Mouse (Mus musculus): ENCODE data around the gene Gm10309. TPM values are rescaled to one million over a fixed set of nuclear protein-coding genes. Genes with fewer than 3 reads are reported as not detected.
"Not testable (repeated sequence)": the region's sequence is repeated elsewhere in the genome, so short reads cannot be mapped to it uniquely, and the experiment has no call there.

Gene Gm10309
- polyA plus RNA-seq, 1 experiment from 2014 or later = 0.50 TPM

DNA sequence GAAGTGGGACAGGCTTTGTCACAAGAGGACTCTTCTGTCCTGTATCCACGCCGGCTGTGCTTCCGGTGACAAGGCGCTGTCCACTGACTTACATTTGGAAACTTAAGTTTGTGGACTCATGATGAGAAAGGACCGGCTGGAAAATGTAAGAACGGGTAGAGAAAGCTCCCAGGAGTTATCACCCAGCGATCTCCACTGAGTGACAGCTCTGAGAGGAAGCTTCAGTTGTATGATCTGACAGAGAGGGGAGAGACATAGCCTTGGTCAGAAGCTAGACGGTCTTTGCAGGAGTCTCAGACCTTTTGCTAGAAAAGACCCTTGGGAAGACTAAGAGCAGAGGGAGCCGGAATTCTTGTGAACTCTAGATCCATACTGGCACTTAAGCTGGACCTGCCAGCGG is 15.2 kb downstream of the Gm10309 start:
- no peak overlapping the region for H3K9ac ChIP-seq
- H3K36me3 ChIP-seq = no peaks in the 10 kb centered on the region
- no peaks in the 10 kb centered on the region for H3K9me3 ChIP-seq (replicated peaks)
- WGBS = 90% methylated on average over 10 of the region's 10 CpGs
- H3K27ac ChIP-seq = no peak overlapping the region
- no peak overlapping the region for H3K4me3 ChIP-seq
- H3K4me1 ChIP-seq = no peaks in the 10 kb centered on the region
- ATAC-seq (ENCODE audit: low FRiP score) = no peak
- H3K27me3 ChIP-seq = no peaks in the 10 kb centered on the region
- H3K4me2 ChIP-seq (replicated peaks) = no peak overlapping the region

- Histone ChIP-seq H3K27me3 (no peaks in the 10 kb centered on the region), H3K4me1 (no peaks in the 10 kb centered on the region), H3K9ac (no peak overlapping the region), H3K27ac (no peak overlapping the region), H3K4me2 (replicated peaks) (no peak overlapping the region), H3K4me3 (no peak overlapping the region), H3K9me3 (replicated peaks) (no peaks in the 10 kb centered on the region), H3K36me3 (no peaks in the 10 kb centered on the region)
- WGBS = 83% methylated on average over 3 of the region's 3 CpGs
- ATAC-seq (ENCODE audit: low FRiP score) = no peak
Measured at GRCm38 (mm10) chr17:86487450-86487849, 17.6 kb downstream of the Gm10309 start.

DNA sequence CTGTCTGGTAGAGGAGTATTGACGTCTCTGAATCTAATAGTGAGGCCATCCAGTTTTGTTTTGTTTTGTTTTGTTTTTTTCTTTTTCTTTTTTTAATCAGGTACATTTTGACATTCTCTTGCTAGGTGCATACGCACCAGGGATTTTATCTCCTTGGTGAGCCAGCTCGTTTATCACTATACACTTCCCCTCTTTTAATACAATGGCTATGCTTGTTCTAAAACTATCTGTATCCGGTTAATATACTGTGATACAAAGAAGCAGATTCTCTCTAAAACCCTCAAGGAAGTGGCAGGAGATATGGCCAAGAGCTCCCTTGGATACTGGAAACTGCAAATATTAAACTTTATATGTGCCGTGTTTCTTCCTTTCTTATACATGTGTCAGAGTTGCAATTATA is 18.4 kb downstream of the Gm10309 start:
- no peaks in the 10 kb centered on the region for H3K9me3 ChIP-seq (replicated peaks)
- no peak overlapping the region for H3K27ac ChIP-seq
- no peak overlapping the region for H3K4me3 ChIP-seq
- ATAC-seq (ENCODE audit: low FRiP score) = no peak
- H3K4me2 ChIP-seq (replicated peaks) = no peak overlapping the region
- no peaks in the 10 kb centered on the region for H3K36me3 ChIP-seq
- 89% methylated on average over 5 of the region's 5 CpGs for WGBS
- no peaks in the 10 kb centered on the region for H3K27me3 ChIP-seq
- H3K9ac ChIP-seq = no peak overlapping the region
- H3K4me1 ChIP-seq = no peaks in the 10 kb centered on the region

DNA sequence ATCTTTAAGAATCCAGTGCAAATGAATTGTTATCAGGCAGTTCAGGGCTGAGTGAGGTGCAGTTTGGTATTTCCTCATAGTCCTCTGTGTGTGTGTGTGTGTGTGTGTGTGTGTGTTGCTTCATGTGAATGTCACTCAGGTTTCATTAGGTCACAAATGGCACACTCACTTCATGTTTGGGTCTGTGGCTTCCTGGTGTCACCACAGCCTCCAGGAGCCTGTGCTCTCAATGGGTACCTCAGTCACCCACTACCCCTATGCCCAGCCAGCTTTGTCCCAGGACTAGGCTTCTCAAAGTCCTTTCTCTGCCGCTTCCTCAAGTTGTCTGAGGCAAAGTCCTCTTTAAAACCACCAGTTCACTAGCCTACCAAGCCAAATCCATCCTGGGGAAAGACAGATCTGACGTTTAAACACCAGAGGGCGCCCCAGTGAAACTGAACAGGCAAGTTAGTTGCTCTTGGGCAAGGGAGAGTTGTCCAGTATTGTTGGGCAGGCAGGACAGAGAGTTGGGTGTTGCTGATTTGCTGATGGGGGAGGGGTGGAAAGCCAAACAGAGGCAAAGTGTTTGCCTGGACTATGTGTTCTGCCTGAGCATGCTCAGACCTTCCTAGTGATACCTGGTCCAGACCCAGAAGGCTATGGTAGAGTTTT is 20.8 kb downstream of the Gm10309 start:
- no peak overlapping the region for H3K4me2 ChIP-seq (replicated peaks)
- H3K36me3 ChIP-seq = no peaks in the 10 kb centered on the region
- H3K4me1 ChIP-seq = no peaks in the 10 kb centered on the region; the same call in 1 of the 2 replicates
- H3K27ac ChIP-seq = no peak overlapping the region
- no peak overlapping the region for H3K4me3 ChIP-seq
- ATAC-seq (ENCODE audit: low FRiP score) = no peak
- no peaks in the 10 kb centered on the region for H3K9me3 ChIP-seq (replicated peaks)
- 12% methylated on average over 3 of the region's 3 CpGs for WGBS
- no peak overlapping the region for H3K9ac ChIP-seq
- no peaks in the 10 kb centered on the region for H3K27me3 ChIP-seq

- H3K9me3 ChIP-seq (replicated peaks) = no peaks in the 10 kb centered on the region
- no peak overlapping the region for H3K9ac ChIP-seq
- H3K27me3 ChIP-seq = no peaks in the 10 kb centered on the region
Measured at GRCm38 (mm10) chr17:86482675-86483074, 22.4 kb downstream of the Gm10309 start.

GRCm38 (mm10) chr17:86479406-86479805 is 25.6 kb downstream of the Gm10309 start:
- 80% methylated on average over 10 of the region's 10 CpGs for WGBS

More at GRCm38 (mm10) chr17:86482675-86483074, 22.4 kb downstream of the Gm10309 start:
- H3K4me3 ChIP-seq = no peak overlapping the region
- ATAC-seq (ENCODE audit: low FRiP score) = no peak
- no peaks in the 10 kb centered on the region for H3K36me3 ChIP-seq
- no peak overlapping the region for H3K27ac ChIP-seq
- H3K4me2 ChIP-seq (replicated peaks) = no peak overlapping the region
- WGBS = 91% methylated on average over 10 of the region's 10 CpGs
- H3K4me1 ChIP-seq = no peaks in the 10 kb centered on the region; the same call in 1 of the 2 replicates

GRCm38 (mm10) chr17:86477401-86477800 is 27.6 kb downstream of the Gm10309 start:
- not testable (repeated sequence) for ATAC-seq (ENCODE audit: low FRiP score)

More at GRCm38 (mm10) chr17:86479406-86479805, 25.6 kb downstream of the Gm10309 start:
- Histone ChIP-seq H3K9ac (no peak overlapping the region), H3K4me2 (replicated peaks) (no peak overlapping the region), H3K4me3 (no peak overlapping the region), H3K9me3 (replicated peaks) (no peaks in the 10 kb centered on the region), H3K27ac (no peak overlapping the region), H3K36me3 (no peaks in the 10 kb centered on the region), H3K4me1 (no peaks in the 10 kb centered on the region; the same call in 1 of the 2 replicates), H3K27me3 (no peaks in the 10 kb centered on the region)
- ATAC-seq (ENCODE audit: low FRiP score) = no peak

GRCm38 (mm10) chr17:86476674-86477073 is 28.4 kb downstream of the Gm10309 start:
- WGBS = 88% methylated on average over 10 of the region's 10 CpGs
- Histone ChIP-seq H3K9me3 (replicated peaks) (no peaks in the 10 kb centered on the region), H3K9ac (no peak overlapping the region), H3K4me3 (no peak overlapping the region), H3K4me2 (replicated peaks) (no peak overlapping the region), H3K27ac (no peak overlapping the region), H3K36me3 (no peaks in the 10 kb centered on the region), H3K27me3 (no peaks in the 10 kb centered on the region), H3K4me1 (no peaks in the 10 kb centered on the region; the same call in 1 of the 2 replicates)
- no peak for ATAC-seq (ENCODE audit: low FRiP score)

More at GRCm38 (mm10) chr17:86477401-86477800, 27.6 kb downstream of the Gm10309 start:
- H3K4me2 ChIP-seq (replicated peaks); H3K4me3 ChIP-seq; H3K9ac ChIP-seq; H3K9me3 ChIP-seq (replicated peaks); H3K27ac ChIP-seq; H3K4me1 ChIP-seq; H3K27me3 ChIP-seq; H3K36me3 ChIP-seq: not testable (repeated sequence)

DNA sequence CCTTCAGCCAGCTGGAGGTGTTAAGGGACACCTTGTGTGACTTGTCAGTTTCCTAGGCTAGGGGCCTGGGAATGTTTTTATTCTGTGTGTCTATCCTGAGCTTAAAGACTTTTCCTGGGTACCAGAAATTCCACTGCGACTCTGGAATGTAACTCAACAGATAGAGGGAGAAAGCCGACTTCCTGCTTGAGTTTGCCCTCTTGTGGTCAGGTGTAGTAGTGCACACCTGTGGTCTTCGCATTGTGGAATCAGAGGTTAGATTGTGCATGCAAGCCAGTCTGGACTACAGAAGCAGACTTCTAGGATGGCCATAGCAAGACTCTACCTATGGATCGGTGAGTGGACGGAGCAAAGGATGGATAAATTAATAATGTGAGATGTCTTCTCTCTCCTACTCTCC is 33.3 kb downstream of the Gm10309 start:
- no peaks in the 10 kb centered on the region for H3K36me3 ChIP-seq
- peaks cover 23% of the 10 kb centered on the region for H3K4me1 ChIP-seq
- H3K27ac ChIP-seq = no peak overlapping the region
- no peaks in the 10 kb centered on the region for H3K27me3 ChIP-seq
- WGBS = 48% methylated on average over 5 of the region's 5 CpGs
- no peaks in the 10 kb centered on the region for H3K9me3 ChIP-seq (replicated peaks)
- H3K4me2 ChIP-seq (replicated peaks) = no peak overlapping the region
- ATAC-seq (ENCODE audit: low FRiP score) = no peak
- no peak overlapping the region for H3K9ac ChIP-seq
- H3K4me3 ChIP-seq = no peak overlapping the region

GRCm38 (mm10) chr17:86470160-86470559 is 34.9 kb downstream of the Gm10309 start:
- WGBS = 86% methylated on average over 5 of the region's 5 CpGs
- no peaks in the 10 kb centered on the region for H3K27me3 ChIP-seq
- no peaks in the 10 kb centered on the region for H3K9me3 ChIP-seq (replicated peaks)
- H3K9ac ChIP-seq = no peak overlapping the region
- no peaks in the 10 kb centered on the region for H3K36me3 ChIP-seq
- no peak overlapping the region for H3K4me2 ChIP-seq (replicated peaks)
- H3K4me3 ChIP-seq = no peak overlapping the region
- no peak for ATAC-seq (ENCODE audit: low FRiP score)
- H3K27ac ChIP-seq = no peak overlapping the region
- peaks cover 29% of the 10 kb centered on the region for H3K4me1 ChIP-seq

DNA sequence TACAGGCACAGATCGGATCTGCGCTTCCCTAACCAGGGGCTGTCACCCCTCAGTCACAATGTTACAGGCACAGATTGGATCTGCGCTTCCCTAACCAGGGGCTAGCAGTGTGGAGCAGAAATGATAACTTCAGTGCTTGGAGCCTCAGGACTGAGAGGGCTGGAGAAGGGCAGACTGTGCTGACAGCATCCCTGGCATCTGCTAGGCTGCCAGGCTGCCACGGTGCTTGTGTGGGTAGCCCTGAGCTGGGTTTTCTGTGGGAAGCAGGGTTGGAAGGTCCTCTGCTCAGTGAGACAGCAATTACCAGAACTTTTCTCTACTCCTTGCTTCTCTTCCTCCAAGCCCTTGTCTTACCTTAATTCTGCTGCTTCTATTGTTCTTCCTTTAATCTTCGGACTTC is 37.1 kb downstream of the Gm10309 start:
- no peak overlapping the region for H3K9ac ChIP-seq
- ATAC-seq (ENCODE audit: low FRiP score) = no peak
- no peak overlapping the region for H3K4me2 ChIP-seq (replicated peaks)
- no peaks in the 10 kb centered on the region for H3K27me3 ChIP-seq
- no peaks in the 10 kb centered on the region for H3K36me3 ChIP-seq
- no peaks in the 10 kb centered on the region for H3K9me3 ChIP-seq (replicated peaks)
- H3K27ac ChIP-seq = no peak overlapping the region
- no peak overlapping the region for H3K4me3 ChIP-seq
- WGBS = 70% methylated on average over 5 of the region's 5 CpGs
- H3K4me1 ChIP-seq = peaks cover 35% of the 10 kb centered on the region

DNA sequence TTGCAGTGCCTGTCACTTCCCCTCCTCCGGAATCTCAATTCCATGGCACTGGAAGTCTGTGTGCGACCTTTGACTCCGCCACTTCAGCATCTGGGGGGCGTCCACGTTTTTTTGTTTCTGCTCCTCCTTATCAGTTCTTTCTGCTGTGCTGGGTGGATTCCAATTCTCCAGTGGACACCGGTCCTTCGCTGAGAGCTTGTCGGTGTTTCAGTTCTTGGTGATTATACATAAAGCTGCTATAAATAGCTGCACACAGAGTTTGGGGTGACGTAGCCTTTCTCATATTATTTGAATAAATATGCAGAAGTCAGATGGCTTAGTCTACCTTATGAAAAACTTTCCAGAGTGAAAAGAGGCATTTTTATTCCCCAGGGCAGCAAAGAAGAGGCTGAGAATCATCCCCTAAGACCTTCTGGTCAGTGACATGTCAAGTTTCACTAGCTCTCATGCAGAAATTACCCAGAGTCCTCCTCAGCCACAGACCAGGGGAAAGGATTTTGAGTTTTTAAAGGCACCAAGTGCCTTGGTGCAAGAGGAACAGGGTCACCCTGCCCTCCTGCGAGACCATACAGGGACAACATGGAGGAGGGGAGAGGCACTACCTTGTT is 37.6 kb downstream of the Gm10309 start:
- Histone ChIP-seq H3K4me3 (no peak overlapping the region), H3K4me2 (replicated peaks) (no peak overlapping the region), H3K4me1 (peaks cover 35% of the 10 kb centered on the region), H3K9ac (no peak overlapping the region), H3K27ac (no peak overlapping the region), H3K9me3 (replicated peaks) (no peaks in the 10 kb centered on the region), H3K27me3 (no peaks in the 10 kb centered on the region), H3K36me3 (no peaks in the 10 kb centered on the region)
- WGBS = 52% methylated on average over 10 of the region's 10 CpGs
- ATAC-seq (ENCODE audit: low FRiP score) = no peak

DNA sequence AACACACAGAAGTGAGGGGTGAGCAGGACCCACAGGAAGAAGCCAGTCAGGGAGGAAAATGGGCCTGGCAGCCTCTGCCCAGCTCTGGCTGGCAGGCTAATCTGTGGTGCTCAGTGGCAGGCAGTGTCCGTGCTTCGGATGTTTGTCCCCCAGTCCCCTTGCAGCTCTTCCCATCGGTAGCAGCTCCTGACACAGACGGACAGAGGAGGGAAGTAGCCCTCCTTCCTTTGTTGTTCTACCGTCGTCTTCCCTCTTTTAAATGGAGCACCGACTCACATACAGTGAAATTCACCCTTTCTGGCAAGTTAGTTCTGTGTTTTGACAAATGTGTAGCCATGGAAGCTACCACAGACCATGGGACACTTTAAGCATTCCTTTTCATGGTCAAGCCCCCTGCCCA is 38.2 kb downstream of the Gm10309 start:
- no peak overlapping the region for H3K4me3 ChIP-seq
- no peak for ATAC-seq (ENCODE audit: low FRiP score)
- H3K9ac ChIP-seq = no peak overlapping the region
- H3K4me2 ChIP-seq (replicated peaks) = no peak overlapping the region
- peaks cover 35% of the 10 kb centered on the region for H3K4me1 ChIP-seq
- H3K27me3 ChIP-seq = no peaks in the 10 kb centered on the region
- H3K9me3 ChIP-seq (replicated peaks) = no peaks in the 10 kb centered on the region
- 44% methylated on average over 7 of the region's 7 CpGs for WGBS
- no peaks in the 10 kb centered on the region for H3K36me3 ChIP-seq
- no peak overlapping the region for H3K27ac ChIP-seq
